Mouse (Mus musculus) forebrain, embryonic 11.5 days (tissue): Measurements from ENCODE around the gene Gins2. TPM values are rescaled to one million over a fixed set of nuclear protein-coding genes. Genes with fewer than 3 reads are reported as not detected.

ENCODE experiments used
- ATAC-seq: fragments of 200-750 bp; cut with Nextera tagmentation; replicated peaks from 2 replicates; pipeline ENCODE4 v1.8.0; 2017; ENCODE audit warnings: moderate TSS enrichment; ENCODE audit not compliant: low FRiP score
- DNase-seq: peaks from one replicate; pipeline ENCODE4 v3.0.0-alpha.2; 2017; ENCODE audit warnings: low spot score
- H3K27ac ChIP-seq: fragments of 300-500 bp; sonication (generic); 2 replicates; pipeline ENCODE4 v1.5.1; 2014; ENCODE audit warnings: low read depth, low read length
- H3K27me3 ChIP-seq: fragments of 300-500 bp; sonication (generic); 2 replicates; pipeline ENCODE4 v1.6.1; 2014; ENCODE audit warnings: mild to moderate bottlenecking, low read length, mixed read lengths; ENCODE audit not compliant: control insufficient read depth, insufficient read depth
- H3K36me3 ChIP-seq: fragments of 300-500 bp; sonication (generic); 2 replicates; pipeline ENCODE4 v1.6.1; 2014; ENCODE audit warnings: mild to moderate bottlenecking, low read length, moderate library complexity, mixed read lengths; ENCODE audit not compliant: control insufficient read depth, insufficient read depth
- H3K4me1 ChIP-seq: fragments of 300-500 bp; sonication (generic); replicated peaks from 2 replicates; pipeline ENCODE4 v1.6.1; 2014; ENCODE audit warnings: low read length, mixed read lengths; ENCODE audit not compliant: control insufficient read depth, insufficient read depth
- H3K4me2 ChIP-seq: fragments of 300-500 bp; sonication (generic); 2 replicates; pipeline ENCODE4 v1.6.1; 2014; ENCODE audit warnings: low read depth, mild to moderate bottlenecking, low read length, moderate library complexity, mixed read lengths; ENCODE audit not compliant: severe bottlenecking
- H3K4me3 ChIP-seq: fragments of 300-500 bp; sonication (generic); 2 replicates; pipeline ENCODE4 v1.5.1; 2014; ENCODE audit warnings: low read depth, low read length
- H3K9ac ChIP-seq: fragments of 300-500 bp; sonication (generic); 2 replicates; pipeline ENCODE4 v1.6.1; 2014; ENCODE audit warnings: low read length
- H3K9me3 ChIP-seq: fragments of 300-500 bp; sonication (generic); 2 replicates; pipeline ENCODE4 v1.6.1; 2016; ENCODE audit warnings: low read length, mixed read lengths; ENCODE audit not compliant: control insufficient read depth
- WGBS: fragments of 180-500 bp; shearing (Covaris S2); extraction: QIAGEN DNeasy Blood & Tissue Kit; methylation state at CpG from one replicate; pipeline ENCODE4 v1.1.7; 2014; 5-methylcytosine and 5-hydroxymethylcytosine counted together
- polyA plus RNA-seq: library from polyadenylated mRNA; unstranded; fragments of >200 nt; fragmentation: Nextera tagmentation; extraction: Ambion mirVana; gene quantifications from 2 replicates; pipeline ENCODE4 v1.2.1, GENCODE M21; 2014

Gene Gins2
- polyA plus RNA-seq, 1 experiment from 2014 or later: 105 TPM

- H3K9ac ChIP-seq: peak overlapping the region; percentile 6; the same call in 1 of the 2 replicates
- H3K4me1 ChIP-seq: peaks cover 88% of the 10 kb centered on the region
- no peaks in the 10 kb centered on the region for H3K36me3 ChIP-seq
- no peaks in the 10 kb centered on the region for H3K27me3 ChIP-seq
- H3K27ac ChIP-seq: peak overlapping the region; percentile 78
- no peak overlapping the region for H3K4me3 ChIP-seq
- ATAC-seq: peak; percentile 53
- DNase-seq: peak; percentile 88
- WGBS: 9% methylated on average over 11 of the region's 11 CpGs
- H3K9me3 ChIP-seq: no peaks in the 10 kb centered on the region
- peak overlapping the region; percentile 18; the same call in 1 of the 2 replicates for H3K4me2 ChIP-seq
Measured at GRCm38 (mm10) chr8:120559654-120560053, 29.4 kb downstream of the Gins2 start.

DNA sequence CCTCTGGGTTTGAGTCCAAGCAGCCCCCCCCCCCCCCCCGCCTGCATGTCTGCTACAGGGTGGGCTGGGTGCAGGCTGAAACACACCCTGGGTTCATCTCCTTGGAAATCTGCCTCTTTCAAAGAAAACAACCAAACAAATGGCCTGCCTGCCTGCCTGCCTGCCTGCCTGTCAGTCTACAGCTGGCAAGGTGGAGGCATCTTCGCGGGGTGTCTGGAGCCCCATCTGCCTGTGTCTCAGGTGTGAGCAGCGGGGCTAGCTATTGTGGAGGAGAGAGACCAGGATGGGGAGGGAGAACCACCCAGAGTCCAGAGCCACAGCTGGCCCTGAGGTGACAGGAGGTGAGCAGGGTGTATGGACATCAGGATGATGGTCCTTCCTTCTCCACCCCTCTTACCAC lies 30.9 kb downstream of the Gins2 start:
- DNase-seq: no peak
- Histone ChIP-seq H3K27ac (no peak overlapping the region; the same call in 1 of the 2 replicates), H3K27me3 (no peaks in the 10 kb centered on the region), H3K4me2 (no peak overlapping the region), H3K36me3 (no peaks in the 10 kb centered on the region; the same call in 1 of the 2 replicates), H3K9me3 (no peaks in the 10 kb centered on the region), H3K9ac (no peak overlapping the region), H3K4me1 (peaks cover 79% of the 10 kb centered on the region), H3K4me3 (no peak overlapping the region)
- ATAC-seq: no peak
- 78% methylated on average over 4 of the region's 4 CpGs for WGBS

- ATAC-seq: no peak
- no peaks in the 10 kb centered on the region; the same call in 1 of the 2 replicates for H3K36me3 ChIP-seq
- peaks cover 71% of the 10 kb centered on the region for H3K4me1 ChIP-seq
- no peak overlapping the region for H3K4me3 ChIP-seq
- H3K27me3 ChIP-seq: no peaks in the 10 kb centered on the region
- WGBS: 49% methylated on average over 15 of the region's 15 CpGs
- H3K9me3 ChIP-seq: no peaks in the 10 kb centered on the region
- DNase-seq: no peak
- peak overlapping the region; percentile 35 for H3K9ac ChIP-seq
- H3K27ac ChIP-seq: peak overlapping the region; percentile 50; the same call in 1 of the 2 replicates
- H3K4me2 ChIP-seq: 0 out of 2 replicates have a peak overlapping the region, but pooled peaks have one; percentile 15
Measured at GRCm38 (mm10) chr8:120557170-120557965, 31.7 kb downstream of the Gins2 start.

DNA sequence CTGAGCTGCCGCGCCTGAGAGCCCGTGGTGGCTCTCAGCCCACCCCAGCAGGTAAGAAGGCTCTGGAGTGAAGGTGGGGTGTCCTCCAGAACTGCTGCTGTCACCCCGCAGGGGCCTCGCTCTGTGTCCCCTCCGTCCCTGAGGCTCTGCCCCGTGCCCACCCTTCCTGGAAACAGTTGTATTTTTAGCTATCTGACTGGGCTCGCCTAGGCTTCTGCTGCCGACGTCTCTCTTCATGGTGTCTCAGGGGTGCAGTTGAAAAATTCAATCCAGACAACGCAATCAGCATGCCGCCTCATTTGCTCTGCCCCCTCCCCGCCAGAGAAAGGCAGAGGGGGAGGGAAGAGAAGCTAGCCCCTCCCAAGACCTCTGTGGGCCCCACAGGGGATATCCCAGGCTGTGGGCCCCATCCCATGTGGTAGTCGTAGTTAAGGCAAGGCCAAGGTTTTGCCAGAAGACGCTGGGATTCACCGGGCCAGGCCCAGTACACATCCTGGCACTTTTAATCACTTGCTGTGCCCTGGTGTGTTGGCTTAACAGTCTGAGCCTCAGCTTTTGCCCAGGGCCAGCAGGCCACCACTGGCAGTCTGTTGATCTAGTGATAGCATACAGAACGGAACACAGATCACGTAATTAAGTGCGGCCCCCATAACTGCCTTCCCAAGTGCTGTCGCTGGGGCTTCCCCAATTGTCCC lies 32.8 kb downstream of the Gins2 start:
- no peak overlapping the region for H3K4me3 ChIP-seq
- 68% methylated on average over 20 of the region's 20 CpGs for WGBS
- DNase-seq: no peak
- H3K27ac ChIP-seq: peak overlapping the region; percentile 39; the same call in 1 of the 2 replicates
- no peak overlapping the region for H3K4me2 ChIP-seq
- H3K9ac ChIP-seq: no peak overlapping the region; the same call in 1 of the 2 replicates
- H3K9me3 ChIP-seq: no peaks in the 10 kb centered on the region
- H3K27me3 ChIP-seq: no peaks in the 10 kb centered on the region
- ATAC-seq: no peak
- peaks cover 67% of the 10 kb centered on the region for H3K4me1 ChIP-seq
- H3K36me3 ChIP-seq: no peaks in the 10 kb centered on the region; the same call in 1 of the 2 replicates

DNA sequence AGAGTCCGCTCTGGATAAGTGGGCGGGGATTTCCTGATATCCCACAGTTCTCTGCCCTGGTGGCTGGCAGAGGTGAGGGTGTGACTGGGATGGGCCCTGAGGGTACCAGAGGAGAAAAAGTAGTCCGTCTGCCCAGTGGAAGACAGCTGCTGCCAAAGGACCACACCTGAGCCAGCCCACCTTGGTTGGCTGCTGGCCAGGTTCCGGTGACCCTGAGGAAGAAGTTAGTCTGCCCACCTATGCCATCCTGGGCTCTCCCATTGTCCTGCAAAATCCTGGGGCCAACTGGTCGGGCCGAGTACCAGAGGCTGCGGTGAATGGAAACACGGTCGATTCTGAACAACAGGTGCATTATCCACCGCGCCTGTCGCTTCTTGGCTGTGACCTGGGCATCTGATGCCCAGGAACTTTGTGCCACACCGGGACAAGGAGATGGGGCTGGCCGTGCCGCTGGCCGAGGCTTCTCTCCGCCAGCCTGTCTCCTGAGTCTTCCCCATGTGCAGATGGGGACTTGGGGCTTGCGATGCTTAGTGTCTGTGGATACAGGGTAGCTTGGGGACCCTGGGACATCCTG lies 34.6 kb downstream of the Gins2 start:
- ATAC-seq (no peak), DNase-seq (no peak)
- H3K4me3 ChIP-seq: no peak overlapping the region
- H3K4me2 ChIP-seq: no peak overlapping the region
- peaks cover 69% of the 10 kb centered on the region for H3K4me1 ChIP-seq
- no peaks in the 10 kb centered on the region; the same call in 1 of the 2 replicates for H3K36me3 ChIP-seq
- H3K9ac ChIP-seq: no peak overlapping the region
- no peak overlapping the region for H3K27ac ChIP-seq
- H3K27me3 ChIP-seq: no peaks in the 10 kb centered on the region
- 95% methylated on average over 18 of the region's 18 CpGs for WGBS
- H3K9me3 ChIP-seq: no peaks in the 10 kb centered on the region

DNA sequence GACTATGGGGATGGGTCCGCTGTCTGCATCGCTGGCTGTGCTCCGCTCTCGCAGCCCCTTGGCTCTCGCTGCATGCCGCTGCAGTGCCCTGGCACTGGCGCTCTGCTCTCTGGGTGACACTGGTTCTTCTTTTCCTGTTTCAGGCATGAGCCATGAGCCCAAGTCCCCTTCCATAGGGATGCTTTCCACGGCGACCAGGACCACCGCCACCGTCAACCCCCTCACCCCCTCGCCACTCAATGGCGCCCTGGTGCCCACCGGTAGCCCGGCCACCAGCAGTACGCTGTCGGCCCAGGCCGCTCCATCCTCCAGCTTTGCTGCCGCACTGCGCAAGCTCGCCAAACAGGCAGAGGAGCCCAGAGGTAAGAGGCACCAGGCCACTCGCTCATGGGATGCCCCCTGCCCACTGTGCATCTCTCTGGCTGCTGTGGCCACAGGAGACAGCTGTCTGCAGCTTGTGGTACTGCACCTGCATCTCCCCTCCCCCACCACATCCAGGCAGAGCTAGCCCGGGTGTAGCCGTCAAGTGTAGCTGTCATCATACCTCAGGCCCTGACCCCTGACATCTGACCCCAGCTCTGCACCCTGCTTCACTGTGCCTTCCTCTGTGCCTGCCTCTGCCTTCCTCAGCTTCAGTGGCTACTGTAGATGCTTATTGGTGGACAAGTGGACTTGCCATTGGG lies 35.5 kb downstream of the Gins2 start:
- DNase-seq: no peak
- Histone ChIP-seq H3K9me3 (no peaks in the 10 kb centered on the region), H3K9ac (no peak overlapping the region), H3K27me3 (no peaks in the 10 kb centered on the region), H3K36me3 (no peaks in the 10 kb centered on the region; the same call in 1 of the 2 replicates), H3K4me1 (peaks cover 67% of the 10 kb centered on the region), H3K4me3 (no peak overlapping the region), H3K27ac (no peak overlapping the region), H3K4me2 (no peak overlapping the region)
- ATAC-seq: no peak
- 86% methylated on average over 24 of the region's 24 CpGs for WGBS

GRCm38 (mm10) chr8:120552509-120552908 lies 36.6 kb downstream of the Gins2 start:
- ATAC-seq: no peak
- no peaks in the 10 kb centered on the region for H3K27me3 ChIP-seq
- 90% methylated on average over 11 of the region's 11 CpGs for whole genome bisulfite sequencing
- no peaks in the 10 kb centered on the region; the same call in 1 of the 2 replicates for H3K36me3 ChIP-seq
- H3K4me2 ChIP-seq: no peak overlapping the region
- peaks cover 67% of the 10 kb centered on the region for H3K4me1 ChIP-seq
- H3K9me3 ChIP-seq: no peaks in the 10 kb centered on the region
- H3K4me3 ChIP-seq: no peak overlapping the region
- no peak for DNase-seq
- H3K27ac ChIP-seq: no peak overlapping the region
- no peak overlapping the region for H3K9ac ChIP-seq

DNA sequence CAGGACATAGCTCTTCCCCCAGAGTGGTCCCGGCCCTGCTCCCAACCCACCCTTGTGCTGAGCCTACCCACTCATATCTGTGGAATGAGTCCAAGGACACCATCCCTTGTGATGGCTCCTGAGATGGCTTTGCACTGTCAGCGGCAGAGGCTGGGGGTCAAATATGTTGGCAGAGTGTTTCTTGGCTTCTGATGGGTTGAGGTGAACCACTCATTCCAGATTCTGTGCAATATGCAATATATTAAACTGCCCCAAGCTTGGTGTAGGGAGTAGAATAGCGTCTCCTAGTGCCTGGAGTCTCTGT lies 37.5 kb downstream of the Gins2 start:
- DNase-seq (no peak), ATAC-seq (no peak)
- Histone ChIP-seq H3K4me2 (no peak overlapping the region), H3K9ac (no peak overlapping the region; the same call in 1 of the 2 replicates), H3K27ac (0 out of 2 replicates have a peak overlapping the region, but pooled peaks have one; percentile 90), H3K36me3 (no peaks in the 10 kb centered on the region; the same call in 1 of the 2 replicates), H3K9me3 (no peaks in the 10 kb centered on the region), H3K27me3 (no peaks in the 10 kb centered on the region), H3K4me3 (no peak overlapping the region), H3K4me1 (peaks cover 62% of the 10 kb centered on the region)
- WGBS: 88% methylated on average over 3 of the region's 3 CpGs
